Mouse (Mus musculus) adrenal gland, adult 18-20 months (tissue): ENCODE results near the gene Rtkn2. TPM values are rescaled to one million over a fixed set of nuclear protein-coding genes. Genes with fewer than 3 reads are reported as not detected.

Experiments used
- DNase-seq, 2 experiments: peaks; one replicate each; pipeline ENCODE4 v3.0.0; 2021 to 2022; ENCODE audit warnings: low spot score in 2 of 2
- total RNA-seq, 2 experiments: library from RNA; stranded (reverse); gene quantifications; 1 replicate in 1 of 2; 2 replicates in 1 of 2; pipeline ENCODE4 v1.2.3; 2021

Gene Rtkn2
- total RNA-seq, 2 experiments from 2014 or later, result 0.13 to 0.27 TPM

- no peak for DNase-seq
Measured at GRCm38 (mm10) chr10:68103078-68103855, 123.9 kb downstream of the Rtkn2 start.

GRCm38 (mm10) chr10:68103988-68104387, 124.6 kb downstream of the Rtkn2 start:
- no peak for DNase-seq

GRCm38 (mm10) chr10:68104481-68104880, 125.1 kb downstream of the Rtkn2 start:
- no peak for DNase-seq

- no peak for DNase-seq
Measured at GRCm38 (mm10) chr10:68104881-68105781, 125.8 kb downstream of the Rtkn2 start.

- no peak for DNase-seq
Measured at GRCm38 (mm10) chr10:68106351-68106950, 127.1 kb downstream of the Rtkn2 start.

GRCm38 (mm10) chr10:68107716-68108115, 128.3 kb downstream of the Rtkn2 start:
- DNase-seq, result no peak

Other genes starting within 250 kb of the Rtkn2 start
- gene Zfp365, start 66.9 kb upstream of the Rtkn2 start, total RNA-seq, result 1 to 10 TPM; 1.9 to 2.6 TPM